ENCODE assay signal across 18 mouse cellular contexts in genomic region chr10:69375154-69375553, GRCm38 (mm10). TPM values are rescaled to one million over a fixed set of nuclear protein-coding genes. Genes with fewer than 3 reads are reported as not detected.
DNase-seq lines count a peak whose midpoint lies in the region; TF ChIP-seq lines count a peak whose summit lies in the region.
"Had no signal": no experiment of that assay in that cellular context is flagged by ENCODE, and none has a peak within 500 bp of the region (broad histone marks: within the 10 kb centered on the region; RNA-seq: fewer than 3 reads in every experiment).

No protein-coding gene starts in this region.

- no peak overlapping the region for H3K9ac ChIP-seq in heart, adult 2 months (ENCODE audit: low read depth, low read length)
- H3K9ac ChIP-seq: limb, embryonic 15.5 days; neural tube, embryonic 15.5 days had no signal

- no peaks in the 10 kb centered on the region for H3K27me3 ChIP-seq in E14TG2a.4 (ENCODE audit: insufficient read depth, low read length)
- H3K27me3 ChIP-seq in heart, adult 2 months (ENCODE audit: control insufficient read depth, insufficient read depth, low read length), result no peaks in the 10 kb centered on the region
- H3K27me3 ChIP-seq: limb, embryonic 15.5 days; neural tube, embryonic 15.5 days had no signal

- TF ChIP-seq CTCF in left cerebral cortex, adult 2 months (IDR thresholded peaks at IDR 0.05), result peak; percentile 25; the same call in 1 of the 2 replicates
- TF ChIP-seq CTCF in E14TG2a.4 (conservative IDR thresholded peaks at IDR 0.05; ENCODE audit: low read length), result peak; percentile 64
- no peak for TF ChIP-seq CTCF in heart, adult 2 months (IDR thresholded peaks at IDR 0.05)

- 59% methylated on average over 7 of the region's 7 CpGs for WGBS in heart, adult 2 months

- H3K9me3 ChIP-seq in E14TG2a.4 (ENCODE audit: low read length), result no peaks in the 10 kb centered on the region
- H3K9me3 ChIP-seq: forebrain, embryonic 10.5 days; limb, embryonic 15.5 days; neural tube, embryonic 15.5 days had no signal

- H3K36me3 ChIP-seq in E14TG2a.4 (ENCODE audit: insufficient read depth, low read length), result no peaks in the 10 kb centered on the region
- no peaks in the 10 kb centered on the region for H3K36me3 ChIP-seq in heart, adult 2 months (ENCODE audit: control insufficient read depth, insufficient read depth, low read length)
- H3K36me3 ChIP-seq: forebrain, embryonic 10.5 days; limb, embryonic 15.5 days; neural tube, embryonic 15.5 days had no signal

- intact Hi-C loops in left cerebral cortex, adult 2 months (cut with DNase I), result no loop called here
- intact Hi-C loops in left cerebral cortex, postnatal 4 days (cut with DNase I), result no loop called here
- intact Hi-C loops in heart, adult 2 months (cut with DNase I), result no loop called here
- intact Hi-C loops in heart, postnatal 25 days (cut with DNase I), result no loop called here

- peaks cover 35% of the 10 kb centered on the region for H3K4me1 ChIP-seq in E14TG2a.4 (replicated peaks; ENCODE audit: low read depth, low read length)
- no peaks in the 10 kb centered on the region for H3K4me1 ChIP-seq in heart, adult 2 months (ENCODE audit: control insufficient read depth, insufficient read depth, low read length)
- H3K4me1 ChIP-seq: limb, embryonic 15.5 days; neural tube, embryonic 15.5 days had no signal

- DNase-seq in left cerebral cortex, adult 2 months (ENCODE audit: extremely low spot score in 1 of 2, low spot score in 2 of 2), result no peak
- no peak for DNase-seq in left cerebral cortex, postnatal 4 days
- peak; percentile 19 for DNase-seq in NIH3T3 (ENCODE audit: low read depth)
- DNase-seq in lung, postnatal 25 days (ENCODE audit: low spot score), result peak; percentile 9
- no peak for DNase-seq in heart, adult 2 months
- no peak for DNase-seq in heart, postnatal 25 days (ENCODE audit: low spot score)
- DNase-seq: adrenal gland, postnatal 25 days; cerebellum, postnatal 25 days; heart, adult 18-20 months; heart, postnatal 10 days; right cerebral cortex, adult 18-20 months; spleen, adult 18-20 months had no signal

- no peak for TF ChIP-seq POLR2A in heart, adult 2 months (IDR thresholded peaks at IDR 0.05; ENCODE audit: insufficient read depth, low read depth, low read length)

- no peak overlapping the region for H3K4me3 ChIP-seq in left cerebral cortex, adult 2 months
- 0 out of 2 replicates have a peak overlapping the region, but pooled peaks have one; percentile 26 for H3K4me3 ChIP-seq in E14TG2a.4 (replicated peaks; ENCODE audit: low read length)
- H3K4me3 ChIP-seq in heart, adult 2 months, result no peak overlapping the region
- H3K4me3 ChIP-seq: forebrain, embryonic 10.5 days; limb, embryonic 15.5 days; neural tube, embryonic 15.5 days had no signal

- H3K27ac ChIP-seq in left cerebral cortex, adult 2 months, result no peak overlapping the region
- H3K27ac ChIP-seq in heart, adult 2 months, result no peak overlapping the region
- H3K27ac ChIP-seq: forebrain, embryonic 10.5 days; limb, embryonic 15.5 days; neural tube, embryonic 15.5 days had no signal

- no peak for TF ChIP-seq EP300 in heart, adult 2 months (IDR thresholded peaks at IDR 0.05; ENCODE audit: insufficient read depth, low read depth, low read length)

- no peaks in the 10 kb centered on the region for H3K79me2 ChIP-seq in heart, adult 2 months (replicated peaks; ENCODE audit: control insufficient read depth, insufficient read depth, low read length)

RNA-seq across cellular contexts. Expression of gene Cdk1, which starts 22.4 kb away (rescaled TPM):
- total RNA-seq in left cerebral cortex, adult 2 months (2021), result under 1 TPM; 0.36 to 0.40 TPM
- total RNA-seq in left cerebral cortex, postnatal 4 days (2021), result 10 to 100 TPM; 14.8 to 15.1 TPM
- total RNA-seq in heart, adult 2 months (2021), result 1 to 10 TPM in 1 of 2 experiments, under 1 TPM in 1; 0.52 to 1.1 TPM
- 1.1 and 3.2 TPM in 2 replicates for polyA plus RNA-seq in heart, adult 2 months (2012; rRNA removed)
- 1 to 10 TPM; 2.2 to 2.8 TPM for total RNA-seq in heart, postnatal 25 days (2021)

RNA-seq across cellular contexts. Expression of gene Ank3, which starts 23.4 kb away (rescaled TPM):
- total RNA-seq in left cerebral cortex, adult 2 months (2021), result 100 to 1,000 TPM; 520 to 555 TPM
- total RNA-seq in left cerebral cortex, postnatal 4 days (2021), result 100 to 1,000 TPM; 573 to 576 TPM
- 10 to 100 TPM; 64.6 to 80.3 TPM for total RNA-seq in heart, adult 2 months (2021)
- 16.8 and 19.5 TPM in 2 replicates for polyA plus RNA-seq in heart, adult 2 months (2012; rRNA removed)
- total RNA-seq in heart, postnatal 25 days (2021), result 10 to 100 TPM; 77.8 to 89.0 TPM
- total RNA-seq: megakaryocyte, adult 5-6 weeks; monocyte, adult 5-6 weeks had no signal

Comparison
In these comparisons a context has a peak if more than half of its experiments do, and no peak if none do; other contexts are left out.
1. RNA of gene Cdk1, which starts 22.4 kb away (total RNA-seq): 14.8 to 15.1 TPM in left cerebral cortex, postnatal 4 days; 2.2 to 2.8 TPM in heart, postnatal 25 days, 0.52 to 1.1 TPM in heart, adult 2 months and 0.36 to 0.40 TPM in left cerebral cortex, adult 2 months; every median in the first group is over 4 times any median in the second.
2. DNase-seq: peak in NIH3T3 (single experiment) and lung, postnatal 25 days (single experiment); none in left cerebral cortex, adult 2 months (0 of 2), left cerebral cortex, postnatal 4 days (single experiment), heart, adult 2 months (0 of 2) and heart, postnatal 25 days (single experiment).
3. RNA of gene Ank3, which starts 23.4 kb away (total RNA-seq): 573 to 576 TPM in left cerebral cortex, postnatal 4 days and 520 to 555 TPM in left cerebral cortex, adult 2 months; 77.8 to 89.0 TPM in heart, postnatal 25 days and 64.6 to 80.3 TPM in heart, adult 2 months; every median in the first group is over 4 times any median in the second.